Mouse (Mus musculus) liver, adult 2 months (tissue): ENCODE measurements at regions not wholly inside any gene's neighbourhood (a gene's known extent, or its start where the extent isn't known, plus 50 kb on each side); places are given as distances from the start of the nearest gene placed in this dataset.

Source experiments
- CTCF ChIP-seq: fragments of 200-500 bp; IDR thresholded peaks from 2 replicates; pipeline ENCODE4 v1.5.1; 2011; ENCODE audit warnings: low read depth, low read length, control low read depth
- POLR2A ChIP-seq: fragments of 200-500 bp; IDR thresholded peaks from 2 replicates; pipeline ENCODE4 v1.6.1; 2011; ENCODE audit warnings: low read length, control low read depth; ENCODE audit not compliant: insufficient read depth; ENCODE audit errors: extremely low read depth

DNA sequence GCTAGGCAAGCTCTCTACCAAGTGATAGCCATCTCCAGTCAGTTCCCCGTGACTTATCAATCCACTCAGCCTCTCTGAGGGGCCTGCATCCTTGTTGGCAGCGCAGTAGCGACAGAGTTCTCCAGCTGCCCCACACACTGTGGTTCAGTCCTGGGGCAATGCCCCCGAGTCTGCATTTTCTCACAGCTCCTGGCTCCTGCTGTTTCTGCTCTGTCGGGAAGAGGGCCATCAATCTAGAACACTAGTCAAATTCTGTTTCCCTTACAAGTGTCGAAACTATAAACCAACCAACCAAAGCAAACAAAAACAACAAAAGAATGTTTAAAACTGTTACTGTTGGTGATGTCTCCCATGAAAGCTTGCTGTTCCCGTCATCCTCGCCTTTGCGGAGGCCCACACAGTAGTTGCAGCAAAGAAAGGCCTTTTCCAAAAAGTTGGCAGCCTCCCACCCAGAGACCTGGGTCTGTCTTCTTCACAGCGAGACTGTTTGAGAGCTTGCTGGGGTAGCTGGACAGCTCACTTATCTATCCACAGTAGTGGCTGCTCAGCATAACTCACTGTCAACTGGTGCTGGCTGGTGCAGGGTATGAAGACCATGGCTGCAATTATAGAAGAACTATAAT, 201.9 kb upstream of the Prok2 start:
- TF ChIP-seq POLR2A (no peak), CTCF (no peak)
